Mouse (Mus musculus): ENCODE measurements around the gene Zfp628.
"Not testable (repeated sequence)": the region's sequence is repeated elsewhere in the genome, so short reads cannot be mapped to it uniquely, and the experiment has no call there.

Zfp628 gene

GRCm38 (mm10) chr7:4915007-4915665 lies at the start of gene Zfp628:
TSS of gene Zfp628 (plus strand) at chr7:4915217.
- in situ Hi-C loops (cut with MboI): no loop called here

- in situ Hi-C loops (cut with MboI): no loop called here
These were observed 49.2 kb upstream of the Zfp628 start for GRCm38 (mm10) chr7:4865579-4866493.

- in situ Hi-C loops (cut with MboI): no loop called here
These were observed 48.3 kb upstream of the Zfp628 start for GRCm38 (mm10) chr7:4866631-4867180.

- in situ Hi-C loops (cut with MboI): no loop called here
These were observed 44.9 kb upstream of the Zfp628 start, which contains the start of gene Isoc2b for GRCm38 (mm10) chr7:4870133-4870532. TSS of gene Isoc2b (minus strand) at chr7:4870258.

GRCm38 (mm10) chr7:4876753-4877221 lies 38.2 kb upstream of the Zfp628 start, which contains the start of gene Isoc2a:
TSS of gene Isoc2a (plus strand) at chr7:4877153.
- in situ Hi-C loops (cut with MboI): no loop called here

- in situ Hi-C loops (cut with MboI): no loop called here
These were observed 37.8 kb upstream of the Zfp628 start for GRCm38 (mm10) chr7:4877226-4877625.

- in situ Hi-C loops (cut with MboI): no loop called here
These were observed 36.8 kb upstream of the Zfp628 start for GRCm38 (mm10) chr7:4878186-4878585.

GRCm38 (mm10) chr7:4879036-4879435 lies 36.0 kb upstream of the Zfp628 start:
- in situ Hi-C loops (cut with MboI): not testable (repeated sequence)

- in situ Hi-C loops (cut with MboI): no loop called here
These were observed 28.3 kb upstream of the Zfp628 start for GRCm38 (mm10) chr7:4886680-4887079.

GRCm38 (mm10) chr7:4895186-4895585 lies 19.8 kb upstream of the Zfp628 start:
- in situ Hi-C loops (cut with MboI): no loop called here

GRCm38 (mm10) chr7:4898851-4899648 lies 16.0 kb upstream of the Zfp628 start:
- in situ Hi-C loops (cut with MboI): no loop called here

- in situ Hi-C loops (cut with MboI): no loop called here
These were observed 15.1 kb upstream of the Zfp628 start for GRCm38 (mm10) chr7:4899649-4900522.

GRCm38 (mm10) chr7:4900523-4900851 lies 14.5 kb upstream of the Zfp628 start:
- in situ Hi-C loops (cut with MboI): no loop called here

- in situ Hi-C loops (cut with MboI): no loop called here
These were observed 13.8 kb upstream of the Zfp628 start for GRCm38 (mm10) chr7:4901171-4901570.

- in situ Hi-C loops (cut with MboI): no loop called here
These were observed 12.6 kb upstream of the Zfp628 start for GRCm38 (mm10) chr7:4902404-4902803.

- in situ Hi-C loops (cut with MboI): no loop called here
These were observed 8.5 kb upstream of the Zfp628 start, which contains the start of gene Gm36210 for GRCm38 (mm10) chr7:4906466-4906950. TSS of gene Gm36210 (minus strand) at chr7:4906516.

GRCm38 (mm10) chr7:4911561-4911960 lies 3.5 kb upstream of the Zfp628 start:
- in situ Hi-C loops (cut with MboI): no loop called here

GRCm38 (mm10) chr7:4912248-4912647 lies 2.8 kb upstream of the Zfp628 start:
- in situ Hi-C loops (cut with MboI): no loop called here

- in situ Hi-C loops (cut with MboI): no loop called here
These were observed 826 bp downstream of the Zfp628 start for GRCm38 (mm10) chr7:4915669-4916416.

GRCm38 (mm10) chr7:4917494-4917893 lies 2.5 kb downstream of the Zfp628 start:
- in situ Hi-C loops (cut with MboI): no loop called here

All from mature B cell (primary cell).